Mouse (Mus musculus) liver, embryonic 13.5 days (tissue): ENCODE measurements around the gene Napa. TPM values are rescaled to one million over a fixed set of nuclear protein-coding genes. Genes with fewer than 3 reads are reported as not detected.
A peak's percentile ranks its signal among the peaks of the same experiment; 100 is the strongest.

Source experiments
- ATAC-seq: fragments of 200-750 bp; cut with Nextera tagmentation; 2 replicates; pipeline ENCODE4 v1.8.0; 2017; ENCODE audit warnings: low read depth, mild to moderate bottlenecking, moderate number of reproducible peaks, moderate library complexity
- DNase-seq: peaks from one replicate; pipeline ENCODE4 v3.0.0; 2022
- H3K27ac ChIP-seq: fragments of 300-500 bp; sonication (generic); 2 replicates; pipeline ENCODE4 v1.5.1; 2015; ENCODE audit warnings: moderate library complexity, mild to moderate bottlenecking, inconsistent platforms
- H3K27me3 ChIP-seq: fragments of 300-500 bp; sonication (generic); 2 replicates; pipeline ENCODE4 v1.6.1; 2015; ENCODE audit warnings: mild to moderate bottlenecking, inconsistent platforms
- H3K36me3 ChIP-seq: fragments of 300-500 bp; sonication (generic); 2 replicates; pipeline ENCODE4 v1.6.1; 2015; ENCODE audit warnings: mild to moderate bottlenecking, inconsistent platforms
- H3K4me1 ChIP-seq: fragments of 300-500 bp; sonication (generic); replicated peaks from 2 replicates; pipeline ENCODE4 v1.6.1; 2015; ENCODE audit warnings: inconsistent platforms
- H3K4me2 ChIP-seq: fragments of 300-500 bp; sonication (generic); 2 replicates; pipeline ENCODE4 v1.6.1; 2015; ENCODE audit warnings: inconsistent platforms, mild to moderate bottlenecking, moderate library complexity
- H3K4me3 ChIP-seq: fragments of 300-500 bp; sonication (generic); replicated peaks from 2 replicates; pipeline ENCODE4 v1.5.1; 2015; ENCODE audit warnings: mild to moderate bottlenecking, inconsistent platforms
- H3K9ac ChIP-seq: fragments of 300-500 bp; sonication (generic); 2 replicates; pipeline ENCODE4 v1.6.1; 2015; ENCODE audit warnings: mild to moderate bottlenecking, inconsistent platforms
- H3K9me3 ChIP-seq: fragments of 300-500 bp; sonication (generic); replicated peaks from 2 replicates; pipeline ENCODE4 v1.6.1; 2016; ENCODE audit warnings: inconsistent platforms
- WGBS: fragments of 180-500 bp; shearing (Covaris S2); methylation state at CpG from one replicate; pipeline ENCODE4 v1.1.7; 2015; ENCODE audit not compliant: insufficient replicate concordance; 5-methylcytosine and 5-hydroxymethylcytosine counted together
- polyA plus RNA-seq: library from polyadenylated mRNA; unstranded; fragments of >200 nt; fragmentation: Nextera tagmentation; extraction: Ambion mirVana; gene quantifications from 2 replicates; pipeline ENCODE4 v1.2.1, GENCODE M21; 2015

Napa gene
- polyA plus RNA-seq, 1 experiment from 2014 or later: 159 TPM

- Histone ChIP-seq H3K4me2 (no peak overlapping the region), H3K27me3 (peaks cover 38% of the 10 kb centered on the region), H3K4me1 (peaks cover 5% of the 10 kb centered on the region; the same call in 1 of the 2 replicates), H3K36me3 (no peaks in the 10 kb centered on the region), H3K27ac (no peak overlapping the region), H3K9me3 (no peaks in the 10 kb centered on the region), H3K4me3 (no peak overlapping the region), H3K9ac (no peak overlapping the region)
- ATAC-seq: no peak
- DNase-seq: no peak
- WGBS: 51% methylated on average over 7 of the region's 7 CpGs
These were observed 36.7 kb downstream of the Napa start for GRCm38 (mm10) chr7:16134951-16135392.

- Histone ChIP-seq H3K27me3 (peaks cover 28% of the 10 kb centered on the region), H3K27ac (no peak overlapping the region), H3K9ac (no peak overlapping the region), H3K36me3 (no peaks in the 10 kb centered on the region), H3K4me2 (no peak overlapping the region), H3K4me3 (no peak overlapping the region), H3K9me3 (no peaks in the 10 kb centered on the region), H3K4me1 (no peaks in the 10 kb centered on the region)
- WGBS: 28% methylated on average over 27 of the region's 27 CpGs
- DNase-seq (no peak), ATAC-seq (no peak)
These were observed 48.5 kb downstream of the Napa start for GRCm38 (mm10) chr7:16146489-16147410.

DNA sequence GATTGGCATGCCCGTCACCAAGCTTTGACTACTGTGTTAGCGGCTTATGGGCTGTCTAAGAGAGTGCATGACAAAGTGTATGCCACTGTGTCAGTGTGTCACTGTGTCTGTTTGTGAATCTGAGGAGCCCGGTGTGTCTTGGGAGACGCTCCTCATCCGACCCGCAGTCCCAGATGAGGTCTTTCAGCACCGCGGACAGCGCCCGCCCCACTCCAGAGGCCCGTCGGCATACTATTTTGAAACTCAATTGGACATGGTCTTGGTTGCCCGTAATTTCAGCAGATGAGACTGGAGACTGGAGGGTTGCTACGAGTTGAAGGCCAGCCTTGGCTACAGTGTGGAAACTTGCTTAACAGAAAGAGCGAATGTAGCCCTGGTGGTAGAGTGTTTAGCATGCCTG is 49.4 kb downstream of the Napa start:
- H3K9ac ChIP-seq: no peak overlapping the region
- no peaks in the 10 kb centered on the region for H3K36me3 ChIP-seq
- WGBS: 10% methylated on average over 15 of the region's 15 CpGs
- no peaks in the 10 kb centered on the region for H3K9me3 ChIP-seq
- H3K27me3 ChIP-seq: peaks cover 28% of the 10 kb centered on the region
- ATAC-seq (no peak), DNase-seq (peak; percentile 21)
- no peak overlapping the region for H3K4me3 ChIP-seq
- no peaks in the 10 kb centered on the region for H3K4me1 ChIP-seq
- H3K4me2 ChIP-seq: no peak overlapping the region
- no peak overlapping the region for H3K27ac ChIP-seq

- Histone ChIP-seq H3K36me3 (no peaks in the 10 kb centered on the region), H3K9me3 (no peaks in the 10 kb centered on the region), H3K27me3 (peaks cover 28% of the 10 kb centered on the region), H3K4me3 (no peak overlapping the region), H3K27ac (no peak overlapping the region), H3K4me2 (no peak overlapping the region), H3K9ac (no peak overlapping the region), H3K4me1 (no peaks in the 10 kb centered on the region)
- WGBS: 37% methylated on average over 5 of the region's 5 CpGs
- DNase-seq (no peak), ATAC-seq (no peak)
These were observed 51.0 kb downstream of the Napa start for GRCm38 (mm10) chr7:16149241-16149640.

GRCm38 (mm10) chr7:16150191-16151145 is 52.2 kb downstream of the Napa start:
- Histone ChIP-seq H3K27ac (no peak overlapping the region), H3K9me3 (no peaks in the 10 kb centered on the region), H3K4me1 (no peaks in the 10 kb centered on the region), H3K36me3 (no peaks in the 10 kb centered on the region), H3K4me2 (no peak overlapping the region), H3K27me3 (peaks cover 25% of the 10 kb centered on the region), H3K9ac (no peak overlapping the region), H3K4me3 (no peak overlapping the region)
- ATAC-seq: no peak
- WGBS: 45% methylated on average over 9 of the region's 9 CpGs
- DNase-seq: no peak

- no peak overlapping the region for H3K27ac ChIP-seq
- 11% methylated on average over 10 of the region's 10 CpGs for WGBS
- H3K36me3 ChIP-seq: no peaks in the 10 kb centered on the region
- no peak overlapping the region for H3K9ac ChIP-seq
- peak; percentile 51; the same call in 1 of the 2 replicates for ATAC-seq
- H3K4me2 ChIP-seq: no peak overlapping the region
- H3K9me3 ChIP-seq: no peaks in the 10 kb centered on the region
- peaks cover 21% of the 10 kb centered on the region for H3K27me3 ChIP-seq
- H3K4me3 ChIP-seq: no peak overlapping the region
- no peaks in the 10 kb centered on the region for H3K4me1 ChIP-seq
- DNase-seq: no peak
These were observed 55.3 kb downstream of the Napa start for GRCm38 (mm10) chr7:16153522-16153921.

GRCm38 (mm10) chr7:16155132-16155872 is 57.0 kb downstream of the Napa start:
- H3K36me3 ChIP-seq: no peaks in the 10 kb centered on the region
- WGBS: 46% methylated on average over 9 of the region's 9 CpGs
- H3K4me1 ChIP-seq: no peaks in the 10 kb centered on the region
- H3K27ac ChIP-seq: no peak overlapping the region
- ATAC-seq: no peak
- H3K9me3 ChIP-seq: no peaks in the 10 kb centered on the region
- DNase-seq: no peak
- no peak overlapping the region for H3K9ac ChIP-seq
- no peak overlapping the region for H3K4me3 ChIP-seq
- H3K4me2 ChIP-seq: no peak overlapping the region
- H3K27me3 ChIP-seq: peaks cover 33% of the 10 kb centered on the region

DNA sequence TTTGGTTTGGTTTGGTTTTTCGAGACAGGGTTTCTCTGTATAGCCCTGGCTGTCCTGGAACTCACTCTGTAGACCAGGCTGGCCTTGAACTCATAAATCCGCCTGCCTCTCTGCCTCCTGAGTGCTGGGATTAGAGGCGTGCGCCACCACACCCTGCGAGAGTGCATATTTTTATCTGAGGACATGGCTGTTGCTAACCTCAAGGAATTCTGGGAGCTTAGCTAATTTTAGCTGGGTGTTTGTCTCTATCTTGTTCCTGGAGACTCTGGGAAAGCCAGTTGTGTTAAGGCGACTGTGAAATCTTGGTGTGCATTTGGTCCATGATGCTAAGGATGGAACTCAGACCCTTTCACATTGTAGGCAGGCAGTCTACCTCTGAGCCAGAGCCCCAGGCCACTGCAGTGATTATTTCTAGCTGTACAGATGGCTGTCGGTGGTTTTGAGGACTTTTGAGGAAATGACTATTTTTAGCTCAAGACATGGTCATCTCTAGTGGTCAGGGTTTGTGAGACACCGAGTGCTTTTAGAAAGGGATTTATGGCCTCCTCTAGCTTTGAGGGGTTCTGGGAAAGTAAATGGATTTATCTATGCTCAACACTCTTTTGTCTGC is 58.0 kb downstream of the Napa start:
- WGBS: 40% methylated on average over 8 of the region's 8 CpGs
- Histone ChIP-seq H3K4me2 (no peak overlapping the region), H3K36me3 (no peaks in the 10 kb centered on the region), H3K27me3 (peaks cover 33% of the 10 kb centered on the region), H3K4me3 (no peak overlapping the region), H3K4me1 (no peaks in the 10 kb centered on the region), H3K27ac (no peak overlapping the region), H3K9ac (no peak overlapping the region), H3K9me3 (no peaks in the 10 kb centered on the region)
- DNase-seq: no peak
- ATAC-seq: no peak

GRCm38 (mm10) chr7:16158735-16159134 is 60.5 kb downstream of the Napa start:
- H3K9me3 ChIP-seq: no peaks in the 10 kb centered on the region
- peaks cover 33% of the 10 kb centered on the region for H3K27me3 ChIP-seq
- no peak overlapping the region for H3K27ac ChIP-seq
- no peak overlapping the region for H3K4me2 ChIP-seq
- H3K4me1 ChIP-seq: no peaks in the 10 kb centered on the region
- H3K4me3 ChIP-seq: no peak overlapping the region
- DNase-seq: no peak
- ATAC-seq: no peak
- 12% methylated on average over 39 of the region's 39 CpGs for WGBS
- H3K36me3 ChIP-seq: no peaks in the 10 kb centered on the region
- no peak overlapping the region for H3K9ac ChIP-seq

DNA sequence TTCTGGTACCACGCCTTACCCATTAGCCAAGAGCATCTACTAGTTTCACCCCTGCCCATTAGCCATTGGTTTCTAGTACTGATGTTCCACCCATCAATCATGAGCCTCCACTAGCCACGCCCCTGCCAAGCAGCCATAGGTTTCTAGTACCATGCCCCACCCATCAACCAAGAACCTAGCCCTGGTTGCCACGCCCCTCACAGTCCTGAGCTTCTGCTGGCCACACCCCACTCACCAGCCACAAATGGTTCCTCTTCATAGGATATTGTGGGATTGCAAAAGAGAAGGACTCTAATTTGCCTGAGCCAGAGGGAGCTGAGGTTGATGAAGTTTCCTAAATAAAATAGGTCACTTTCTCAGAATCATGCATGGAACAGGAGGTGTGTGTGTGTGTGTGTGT is 62.4 kb downstream of the Napa start:
- ATAC-seq: no peak
- Histone ChIP-seq H3K36me3 (no peaks in the 10 kb centered on the region), H3K27me3 (peaks cover 33% of the 10 kb centered on the region), H3K4me2 (no peak overlapping the region), H3K9ac (no peak overlapping the region), H3K4me3 (no peak overlapping the region), H3K4me1 (no peaks in the 10 kb centered on the region), H3K27ac (no peak overlapping the region), H3K9me3 (no peaks in the 10 kb centered on the region)
- WGBS: 51% methylated on average over 3 of the region's 3 CpGs
- DNase-seq: peak; percentile 37
